Mouse (Mus musculus) T-helper 2 cell (primary cell): ENCODE measurements at regions not wholly inside any gene's neighbourhood (a gene's known extent, or its start where the extent isn't known, plus 50 kb on each side); places are given as distances from the start of the nearest gene placed in this dataset.

ENCODE experiments used
- in situ Hi-C: fragments of 300-600 bp; cut with MboI, MseI; formaldehyde crosslinking; loops from one replicate; pipeline ENCODE4 v1.15.1; 2025; ENCODE audit warnings: high pct_unique_total_duplicates

- in situ Hi-C loops: no loop called here
These were observed 93.0 kb upstream of the Npas2 start for GRCm38 (mm10) chr1:39100492-39100891.

GRCm38 (mm10) chr1:39102126-39102905, 91.2 kb upstream of the Npas2 start:
- in situ Hi-C loops: no loop called here

- in situ Hi-C loops: no loop called here
These were observed 90.3 kb upstream of the Npas2 start for GRCm38 (mm10) chr1:39102989-39103910.

GRCm38 (mm10) chr1:39105546-39106371, 87.8 kb upstream of the Npas2 start:
- in situ Hi-C loops: no loop called here

GRCm38 (mm10) chr1:39106372-39106643, 87.2 kb upstream of the Npas2 start:
- in situ Hi-C loops: no loop called here

GRCm38 (mm10) chr1:39106650-39107049, 86.9 kb upstream of the Npas2 start:
- in situ Hi-C loops: no loop called here

GRCm38 (mm10) chr1:39116319-39116718, 77.2 kb upstream of the Npas2 start:
- in situ Hi-C loops: loop anchor here (10.0 kb wide), 1 partner anchor 198 kb away; no protein-coding TSS in a partner anchor

GRCm38 (mm10) chr1:39122316-39123015, 71.1 kb upstream of the Npas2 start:
- in situ Hi-C loops: no loop called here

- in situ Hi-C loops: no loop called here
These were observed 70.3 kb upstream of the Npas2 start for GRCm38 (mm10) chr1:39123081-39123812.

- in situ Hi-C loops: no loop called here
These were observed 69.8 kb upstream of the Npas2 start for GRCm38 (mm10) chr1:39123813-39124146.

GRCm38 (mm10) chr1:39134521-39134920, 59.0 kb upstream of the Npas2 start:
- in situ Hi-C loops: no loop called here

GRCm38 (mm10) chr1:39143054-39143453, 50.5 kb upstream of the Npas2 start:
- in situ Hi-C loops: no loop called here

GRCm38 (mm10) chr1:39143626-39144025, 49.9 kb upstream of the Npas2 start:
- in situ Hi-C loops: no loop called here
